Mouse (Mus musculus): Measurements from ENCODE around the gene 2310011J03Rik. TPM values are rescaled to one million over a fixed set of nuclear protein-coding genes. Genes with fewer than 3 reads are reported as not detected.

2310011J03Rik gene
- polyA plus RNA-seq, 2 experiments: 45.1 to 46.1 TPM

DNA sequence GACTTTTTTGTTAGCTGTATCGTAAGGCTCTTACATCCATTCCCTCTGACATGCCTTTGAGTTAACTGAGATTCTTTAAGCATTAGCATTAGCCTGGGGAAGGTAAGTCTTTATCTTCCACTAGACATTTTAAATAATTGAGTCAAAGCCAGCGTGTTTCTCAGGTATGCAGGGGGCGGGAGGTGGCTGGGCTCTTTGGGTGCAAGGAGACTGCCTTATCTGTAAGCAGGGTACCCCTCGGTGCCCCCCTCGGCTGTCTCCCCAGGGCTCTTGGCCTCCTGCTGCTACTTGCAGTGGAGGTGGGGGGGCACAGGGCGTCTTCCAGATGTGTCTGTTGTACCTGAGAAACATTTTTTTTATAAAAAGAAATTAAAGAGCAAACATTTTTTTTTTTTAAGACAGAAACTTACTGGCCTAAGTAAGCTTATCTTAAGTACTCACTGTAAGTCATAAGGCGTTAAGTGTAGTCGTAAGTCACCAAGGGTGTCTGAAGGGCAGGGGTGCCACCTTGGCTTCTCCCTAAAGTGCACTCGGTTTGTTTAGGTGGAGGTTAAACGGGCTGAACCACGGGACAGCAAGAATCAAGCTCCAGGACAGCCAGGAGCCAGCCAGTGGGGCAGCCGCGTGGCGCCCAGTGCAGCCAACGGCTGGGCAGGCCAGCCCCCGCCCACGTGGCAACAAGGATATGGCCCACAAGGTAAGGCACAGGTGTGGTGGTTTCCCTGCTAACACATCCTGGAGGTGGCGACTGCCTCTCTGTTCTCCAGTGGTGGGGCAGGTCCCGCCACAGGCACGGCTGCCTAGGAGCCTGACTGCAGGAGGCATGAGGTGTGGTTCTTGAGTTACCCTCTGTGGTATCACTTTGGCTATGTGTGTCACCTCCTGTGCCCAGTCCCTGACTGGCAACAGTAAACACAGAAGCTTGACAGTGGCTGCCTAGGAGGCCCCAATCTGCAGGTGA lies 37.6 kb downstream of the 2310011J03Rik start:
- no peaks in the 10 kb centered on the region for H3K4me1 ChIP-seq (ENCODE audit: control insufficient read depth, insufficient read depth, low read length)
- no peaks in the 10 kb centered on the region for H3K27me3 ChIP-seq (ENCODE audit: control insufficient read depth, insufficient read depth, low read length)
- no peak for TF ChIP-seq POLR2A (IDR thresholded peaks at IDR 0.05; ENCODE audit: borderline replicate concordance, extremely low read depth, insufficient read depth, insufficient read length)
- H3K36me3 ChIP-seq (ENCODE audit: control insufficient read depth, insufficient read depth, low read length): peaks cover 95% of the 10 kb centered on the region
- 88% methylated on average over 20 of the region's 20 CpGs for WGBS
- no peak overlapping the region for H3K4me2 ChIP-seq (replicated peaks; ENCODE audit: low read depth, low read length, severe bottlenecking)
- no peak overlapping the region for H3K4me3 ChIP-seq (replicated peaks; ENCODE audit: low read length)
- no peak for ATAC-seq (ENCODE audit: low FRiP score, low read depth)
- H3K9ac ChIP-seq (ENCODE audit: low read depth, low read length, severe bottlenecking): no peak overlapping the region
- DNase-seq (ENCODE audit: low spot score): no peak
- H3K9me3 ChIP-seq (ENCODE audit: control insufficient read depth, low read length): no peaks in the 10 kb centered on the region
- H3K27ac ChIP-seq (replicated peaks; ENCODE audit: low read depth, low read length): no peak overlapping the region

DNA sequence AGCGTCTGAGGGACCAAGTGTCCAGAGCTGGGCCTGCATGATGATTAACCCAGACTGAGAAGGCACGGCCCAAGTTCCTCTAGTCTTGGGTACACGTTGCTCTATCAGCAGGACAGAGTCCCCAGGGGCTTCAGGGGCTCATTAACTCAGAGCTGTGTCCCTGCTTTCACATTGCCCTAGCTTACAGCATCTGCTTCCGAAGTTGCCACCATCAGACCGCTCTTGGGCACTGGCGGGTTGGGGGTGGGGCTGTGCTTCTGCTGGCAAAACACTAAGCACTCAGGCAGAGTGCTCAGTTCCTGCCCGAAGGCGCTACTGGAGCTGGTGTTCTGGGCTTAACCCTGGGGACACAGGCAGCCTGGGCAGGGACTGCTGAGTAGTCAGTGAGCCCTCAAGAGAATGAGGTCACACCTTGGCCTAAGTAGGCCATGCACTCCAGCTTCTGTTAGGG lies 38.4 kb downstream of the 2310011J03Rik start:
- DNase-seq (ENCODE audit: low spot score): no peak
- Histone ChIP-seq H3K9me3 (ENCODE audit: control insufficient read depth, low read length) (no peaks in the 10 kb centered on the region), H3K9ac (ENCODE audit: low read depth, low read length, severe bottlenecking) (no peak overlapping the region), H3K4me3 (replicated peaks; ENCODE audit: low read length) (no peak overlapping the region), H3K4me2 (replicated peaks; ENCODE audit: low read depth, low read length, severe bottlenecking) (no peak overlapping the region), H3K27ac (replicated peaks; ENCODE audit: low read depth, low read length) (no peak overlapping the region), H3K36me3 (ENCODE audit: control insufficient read depth, insufficient read depth, low read length) (peaks cover 96% of the 10 kb centered on the region), H3K27me3 (ENCODE audit: control insufficient read depth, insufficient read depth, low read length) (no peaks in the 10 kb centered on the region), H3K4me1 (ENCODE audit: control insufficient read depth, insufficient read depth, low read length) (no peaks in the 10 kb centered on the region)
- TF ChIP-seq POLR2A (IDR thresholded peaks at IDR 0.05; ENCODE audit: borderline replicate concordance, extremely low read depth, insufficient read depth, insufficient read length): no peak
- 76% methylated on average over 8 of the region's 8 CpGs for WGBS
- no peak for ATAC-seq (ENCODE audit: low FRiP score, low read depth)

DNA sequence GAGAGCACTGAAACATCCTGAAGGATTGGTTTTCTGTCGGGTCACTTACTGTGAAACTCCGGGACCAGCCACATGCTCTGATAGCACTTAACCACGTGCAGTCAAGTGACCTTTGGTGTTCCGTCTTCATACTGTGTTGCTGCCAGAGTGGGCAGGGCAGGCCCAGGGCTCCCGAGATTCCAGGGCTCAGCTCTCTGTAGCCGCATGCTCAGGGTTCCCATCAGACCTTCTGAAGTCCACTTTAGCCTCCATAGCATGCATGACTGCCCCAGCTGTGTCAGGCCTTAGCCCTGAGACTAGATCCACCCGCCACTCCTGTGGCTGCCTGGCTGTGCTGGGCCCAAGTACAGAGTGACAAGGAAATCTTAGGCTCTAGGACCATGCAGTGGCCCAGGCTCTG lies 39.0 kb downstream of the 2310011J03Rik start:
- no peak for TF ChIP-seq POLR2A (IDR thresholded peaks at IDR 0.05; ENCODE audit: borderline replicate concordance, extremely low read depth, insufficient read depth, insufficient read length)
- 84% methylated on average over 7 of the region's 7 CpGs for WGBS
- Histone ChIP-seq H3K9ac (ENCODE audit: low read depth, low read length, severe bottlenecking) (no peak overlapping the region), H3K27ac (replicated peaks; ENCODE audit: low read depth, low read length) (no peak overlapping the region), H3K4me2 (replicated peaks; ENCODE audit: low read depth, low read length, severe bottlenecking) (no peak overlapping the region), H3K9me3 (ENCODE audit: control insufficient read depth, low read length) (no peaks in the 10 kb centered on the region), H3K36me3 (ENCODE audit: control insufficient read depth, insufficient read depth, low read length) (peaks cover 97% of the 10 kb centered on the region), H3K27me3 (ENCODE audit: control insufficient read depth, insufficient read depth, low read length) (no peaks in the 10 kb centered on the region), H3K4me1 (ENCODE audit: control insufficient read depth, insufficient read depth, low read length) (no peaks in the 10 kb centered on the region), H3K4me3 (replicated peaks; ENCODE audit: low read length) (no peak overlapping the region)
- DNase-seq (ENCODE audit: low spot score) (no peak), ATAC-seq (ENCODE audit: low FRiP score, low read depth) (no peak)

DNA sequence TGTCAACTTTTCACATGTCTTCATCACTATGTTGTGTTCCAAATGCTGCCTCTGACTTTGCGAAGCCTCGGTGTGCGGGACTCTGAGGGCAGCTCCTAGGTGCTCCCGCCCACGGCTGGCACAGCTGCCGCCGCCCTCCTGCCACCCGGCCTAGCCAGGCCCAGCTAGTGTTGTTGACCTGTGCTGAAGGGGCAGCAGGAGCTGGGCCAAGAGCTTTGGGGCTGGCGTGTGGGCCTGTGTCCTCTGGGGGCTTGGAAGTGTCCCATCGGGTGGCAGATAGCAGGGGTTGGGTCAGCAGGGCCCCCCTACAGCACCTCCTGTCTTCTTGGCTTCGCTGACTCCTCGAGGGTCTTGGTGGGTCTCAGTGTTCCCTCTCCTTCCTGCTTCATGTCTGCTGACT lies 41.1 kb downstream of the 2310011J03Rik start:
- no peaks in the 10 kb centered on the region for H3K27me3 ChIP-seq (ENCODE audit: control insufficient read depth, insufficient read depth, low read length)
- no peak overlapping the region for H3K27ac ChIP-seq (replicated peaks; ENCODE audit: low read depth, low read length)
- no peak overlapping the region for H3K4me2 ChIP-seq (replicated peaks; ENCODE audit: low read depth, low read length, severe bottlenecking)
- no peak overlapping the region for H3K4me3 ChIP-seq (replicated peaks; ENCODE audit: low read length)
- H3K9me3 ChIP-seq (ENCODE audit: control insufficient read depth, low read length): no peaks in the 10 kb centered on the region
- ATAC-seq (ENCODE audit: low FRiP score, low read depth): no peak
- H3K4me1 ChIP-seq (ENCODE audit: control insufficient read depth, insufficient read depth, low read length): no peaks in the 10 kb centered on the region
- 95% methylated on average over 12 of the region's 12 CpGs for WGBS
- H3K36me3 ChIP-seq (ENCODE audit: control insufficient read depth, insufficient read depth, low read length): peaks cover 96% of the 10 kb centered on the region
- no peak for DNase-seq (ENCODE audit: low spot score)
- no peak overlapping the region for H3K9ac ChIP-seq (ENCODE audit: low read depth, low read length, severe bottlenecking)
- TF ChIP-seq POLR2A (IDR thresholded peaks at IDR 0.05; ENCODE audit: borderline replicate concordance, extremely low read depth, insufficient read depth, insufficient read length): no peak

DNA sequence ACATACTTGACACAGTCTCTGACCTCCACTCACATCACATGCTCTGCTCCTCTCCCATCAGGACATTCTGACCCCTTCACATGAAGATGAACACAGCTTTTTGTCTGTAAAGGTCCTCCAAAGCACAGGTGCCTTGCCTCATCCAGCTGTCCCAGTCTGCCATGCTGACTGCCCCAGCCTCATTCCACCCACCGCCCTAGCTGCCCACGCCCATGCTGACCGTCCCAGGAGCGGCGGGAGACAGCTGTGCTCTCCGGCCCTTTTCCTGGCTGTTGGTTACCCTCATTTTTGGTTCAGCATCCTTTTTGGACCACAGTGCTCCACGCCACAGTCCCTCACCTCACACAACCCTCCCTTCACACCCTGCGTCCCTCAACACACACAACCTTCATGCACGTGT lies 41.9 kb downstream of the 2310011J03Rik start:
- H3K36me3 ChIP-seq (ENCODE audit: control insufficient read depth, insufficient read depth, low read length): peaks cover 96% of the 10 kb centered on the region
- TF ChIP-seq POLR2A (IDR thresholded peaks at IDR 0.05; ENCODE audit: borderline replicate concordance, extremely low read depth, insufficient read depth, insufficient read length): no peak
- 97% methylated on average over 9 of the region's 9 CpGs for WGBS

More for the DNA sequence above, 41.9 kb downstream of the 2310011J03Rik start:
- no peak overlapping the region for H3K9ac ChIP-seq (ENCODE audit: low read depth, low read length, severe bottlenecking)
- no peak for ATAC-seq (ENCODE audit: low FRiP score, low read depth)
- no peak overlapping the region for H3K27ac ChIP-seq (replicated peaks; ENCODE audit: low read depth, low read length)
- no peak overlapping the region for H3K4me3 ChIP-seq (replicated peaks; ENCODE audit: low read length)
- no peak for DNase-seq (ENCODE audit: low spot score)
- no peaks in the 10 kb centered on the region for H3K4me1 ChIP-seq (ENCODE audit: control insufficient read depth, insufficient read depth, low read length)
- no peaks in the 10 kb centered on the region for H3K9me3 ChIP-seq (ENCODE audit: control insufficient read depth, low read length)
- H3K27me3 ChIP-seq (ENCODE audit: control insufficient read depth, insufficient read depth, low read length): no peaks in the 10 kb centered on the region
- no peak overlapping the region for H3K4me2 ChIP-seq (replicated peaks; ENCODE audit: low read depth, low read length, severe bottlenecking)

All from limb, embryonic 14.5 days (tissue).